Mouse (Mus musculus) bone marrow, adult 2 months (tissue): ENCODE data around the gene Igf2bp1. TPM values are rescaled to one million over a fixed set of nuclear protein-coding genes. Genes with fewer than 3 reads are reported as not detected.

Experiments used
- H3K27ac ChIP-seq: fragments of 200-500 bp; 2 replicates; pipeline ENCODE4 v1.5.1; 2012; ENCODE audit warnings: low read depth, mild to moderate bottlenecking, control low read depth, inconsistent platforms, low read length; ENCODE audit not compliant: control insufficient read depth, poor library complexity, insufficient read depth
- H3K4me1 ChIP-seq: fragments of 200-500 bp; 2 replicates; pipeline ENCODE4 v1.6.1; 2011; ENCODE audit warnings: low read length; ENCODE audit not compliant: control insufficient read depth, insufficient read depth
- H3K4me3 ChIP-seq: fragments of 200-500 bp; replicated peaks from 2 replicates; pipeline ENCODE3; 2011; ENCODE audit warnings: mild to moderate bottlenecking, low read depth, low read length, control low read depth; ENCODE audit not compliant: control insufficient read depth
- CTCF ChIP-seq: fragments of 200-500 bp; IDR thresholded peaks from 2 replicates; pipeline ENCODE4 v1.5.1; 2011; ENCODE audit warnings: low read length, control low read depth; ENCODE audit not compliant: control insufficient read depth, insufficient read depth
- POLR2A ChIP-seq: fragments of 200-500 bp; IDR thresholded peaks from 2 replicates; pipeline ENCODE4 v1.6.1; 2011; ENCODE audit warnings: low read depth, mild to moderate bottlenecking, control low read depth, low read length, borderline replicate concordance; ENCODE audit not compliant: control insufficient read depth
- WGBS: fragments of 180-500 bp; shearing (Covaris S2); methylation state at CpG from one replicate; pipeline ENCODE4 v1.1.7; 2018; 5-methylcytosine and 5-hydroxymethylcytosine counted together
- polyA plus RNA-seq: library from polyadenylated mRNA; stranded (reverse); fragments of >200 nt; gene quantifications from 2 replicates; pipeline ENCODE4 v1.2.4, GENCODE M21; 2011; ENCODE audit warnings: low replicate concordance; ENCODE audit not compliant: missing spikeins, insufficient read depth, insufficient read length

The Igf2bp1 gene
- polyA plus RNA-seq, 1 experiment: 19.8 TPM

- no peaks in the 10 kb centered on the region; the same call in 1 of the 2 replicates for H3K4me1 ChIP-seq
- no peak overlapping the region for H3K4me3 ChIP-seq
- 7% methylated on average over 14 of the region's 14 CpGs for WGBS
- no peak overlapping the region for H3K27ac ChIP-seq
- TF ChIP-seq POLR2A (no peak), CTCF (no peak)
Measured at GRCm38 (mm10) chr11:95913959-95914566, 91.7 kb downstream of the Igf2bp1 start.

- H3K4me3 ChIP-seq: no peak overlapping the region
- 42% methylated on average over 7 of the region's 7 CpGs for WGBS
- no peaks in the 10 kb centered on the region; the same call in 1 of the 2 replicates for H3K4me1 ChIP-seq
- no peak overlapping the region for H3K27ac ChIP-seq
- TF ChIP-seq CTCF (no peak), POLR2A (no peak)
Measured at GRCm38 (mm10) chr11:95911579-95911978, 94.2 kb downstream of the Igf2bp1 start.

- Histone ChIP-seq H3K4me1 (no peaks in the 10 kb centered on the region; the same call in 1 of the 2 replicates), H3K4me3 (no peak overlapping the region), H3K27ac (no peak overlapping the region)
- no peak for TF ChIP-seq POLR2A
- no peak for TF ChIP-seq CTCF
- 27% methylated on average over 5 of the region's 5 CpGs for WGBS
Measured at GRCm38 (mm10) chr11:95907805-95908524, 97.8 kb downstream of the Igf2bp1 start.

Other genes starting within 250 kb of the Igf2bp1 start
- 18.9 and 23.4 TPM in 2 replicates for gene Phospho1, start 181.4 kb downstream of the Igf2bp1 start, polyA plus RNA-seq
- 38.7 and 94.0 TPM in 2 replicates for gene Gngt2, start 168.7 kb downstream of the Igf2bp1 start, polyA plus RNA-seq
- gene Abi3, start 163.5 kb downstream of the Igf2bp1 start, polyA plus RNA-seq: 18.6 and 39.0 TPM in 2 replicates
- not detected in 2 replicates for gene B4galnt2, start 91.0 kb downstream of the Igf2bp1 start, polyA plus RNA-seq
- gene Gip, start 18.6 kb upstream of the Igf2bp1 start, polyA plus RNA-seq: not detected in 2 replicates
- gene Snf8, start 28.9 kb upstream of the Igf2bp1 start, polyA plus RNA-seq: 73.9 and 155 TPM in 2 replicates
- gene Ube2z, start 59.4 kb upstream of the Igf2bp1 start, polyA plus RNA-seq: 16.8 and 26.9 TPM in 2 replicates
- 93.8 and 117 TPM in 2 replicates for gene Atp5g1, start 69.7 kb upstream of the Igf2bp1 start, polyA plus RNA-seq
- gene Calcoco2, start 106.0 kb upstream of the Igf2bp1 start, polyA plus RNA-seq: 7.2 TPM in 1 of 2 replicates, not detected in the other
- not detected in 2 replicates for gene Ttll6, start 127.8 kb upstream of the Igf2bp1 start, polyA plus RNA-seq
- gene Hoxb13, start 188.4 kb upstream of the Igf2bp1 start, polyA plus RNA-seq: not detected in 2 replicates